Mouse (Mus musculus) liver, embryonic 13.5 days (tissue): ENCODE measurements around the gene Ankrd24. TPM values are rescaled to one million over a fixed set of nuclear protein-coding genes. Genes with fewer than 3 reads are reported as not detected.
"Not testable (repeated sequence)": the region's sequence is repeated elsewhere in the genome, so short reads cannot be mapped to it uniquely, and the experiment has no call there.

Experiments
- ATAC-seq: fragments of 200-750 bp; cut with Nextera tagmentation; 2 replicates; pipeline ENCODE4 v1.8.0; 2017; ENCODE audit warnings: low read depth, mild to moderate bottlenecking, moderate number of reproducible peaks, moderate library complexity
- DNase-seq: peaks from one replicate; pipeline ENCODE4 v3.0.0; 2022
- H3K27ac ChIP-seq: fragments of 300-500 bp; sonication (generic); 2 replicates; pipeline ENCODE4 v1.5.1; 2015; ENCODE audit warnings: moderate library complexity, mild to moderate bottlenecking, inconsistent platforms
- H3K27me3 ChIP-seq: fragments of 300-500 bp; sonication (generic); 2 replicates; pipeline ENCODE4 v1.6.1; 2015; ENCODE audit warnings: mild to moderate bottlenecking, inconsistent platforms
- H3K36me3 ChIP-seq: fragments of 300-500 bp; sonication (generic); 2 replicates; pipeline ENCODE4 v1.6.1; 2015; ENCODE audit warnings: mild to moderate bottlenecking, inconsistent platforms
- H3K4me1 ChIP-seq: fragments of 300-500 bp; sonication (generic); replicated peaks from 2 replicates; pipeline ENCODE4 v1.6.1; 2015; ENCODE audit warnings: inconsistent platforms
- H3K4me2 ChIP-seq: fragments of 300-500 bp; sonication (generic); 2 replicates; pipeline ENCODE4 v1.6.1; 2015; ENCODE audit warnings: inconsistent platforms, mild to moderate bottlenecking, moderate library complexity
- H3K4me3 ChIP-seq: fragments of 300-500 bp; sonication (generic); replicated peaks from 2 replicates; pipeline ENCODE4 v1.5.1; 2015; ENCODE audit warnings: mild to moderate bottlenecking, inconsistent platforms
- H3K9ac ChIP-seq: fragments of 300-500 bp; sonication (generic); 2 replicates; pipeline ENCODE4 v1.6.1; 2015; ENCODE audit warnings: mild to moderate bottlenecking, inconsistent platforms
- H3K9me3 ChIP-seq: fragments of 300-500 bp; sonication (generic); replicated peaks from 2 replicates; pipeline ENCODE4 v1.6.1; 2016; ENCODE audit warnings: inconsistent platforms
- WGBS: fragments of 180-500 bp; shearing (Covaris S2); methylation state at CpG from one replicate; pipeline ENCODE4 v1.1.7; 2015; ENCODE audit not compliant: insufficient replicate concordance; 5-methylcytosine and 5-hydroxymethylcytosine counted together
- polyA plus RNA-seq: library from polyadenylated mRNA; unstranded; fragments of >200 nt; fragmentation: Nextera tagmentation; extraction: Ambion mirVana; gene quantifications from 2 replicates; pipeline ENCODE4 v1.2.1, GENCODE M21; 2015

The Ankrd24 gene
- polyA plus RNA-seq, 1 experiment from 2014 or later, result 1.9 TPM

DNA sequence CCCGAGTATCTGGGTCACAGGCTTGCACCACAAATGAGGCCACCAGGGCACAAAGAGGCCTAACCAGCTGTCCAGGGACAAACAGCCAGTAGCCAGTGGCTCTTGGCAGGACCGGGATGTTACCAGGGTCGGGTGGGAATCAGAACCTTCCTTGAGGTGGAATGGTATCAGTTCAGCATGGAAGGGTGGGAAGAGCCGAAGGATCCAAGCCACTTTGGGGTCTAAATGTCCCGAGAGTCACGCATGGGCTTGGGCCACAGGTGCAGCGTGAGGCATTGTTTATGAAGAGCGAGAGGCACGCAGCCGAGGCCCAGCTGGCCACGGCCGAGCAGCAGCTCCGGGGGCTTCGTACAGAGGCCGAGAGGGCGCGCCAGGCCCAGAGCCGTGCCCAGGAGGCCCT is 16.4 kb downstream of the Ankrd24 start:
- H3K4me2 ChIP-seq, result peak overlapping the region; percentile 97
- no peaks in the 10 kb centered on the region for H3K27me3 ChIP-seq
- H3K9me3 ChIP-seq, result no peaks in the 10 kb centered on the region
- H3K36me3 ChIP-seq, result no peaks in the 10 kb centered on the region
- H3K4me1 ChIP-seq, result peaks cover 39% of the 10 kb centered on the region
- H3K27ac ChIP-seq, result no peak overlapping the region
- H3K9ac ChIP-seq, result peak overlapping the region; percentile 91; the same call in 1 of the 2 replicates
- ATAC-seq, result no peak
- no peak overlapping the region for H3K4me3 ChIP-seq
- 83% methylated on average over 18 of the region's 18 CpGs for WGBS
- no peak for DNase-seq

DNA sequence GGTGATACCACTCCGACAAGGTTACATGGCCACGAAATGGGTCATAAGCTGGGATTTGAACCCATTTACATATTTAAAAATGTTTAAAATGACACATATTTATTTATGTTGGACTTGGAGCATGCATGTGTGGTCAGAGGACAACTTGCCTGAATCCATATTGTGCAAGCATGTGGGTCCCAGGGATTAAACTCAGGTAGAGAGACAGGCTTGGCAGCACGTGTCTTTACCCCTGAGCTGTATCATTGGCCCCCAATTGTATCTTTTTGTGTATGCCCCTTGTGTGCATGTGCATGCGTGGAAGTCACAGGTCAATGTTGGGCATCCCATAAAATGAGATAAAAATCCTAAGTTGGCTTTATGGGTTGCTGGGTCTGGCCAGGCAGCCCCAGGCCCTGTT is 17.1 kb downstream of the Ankrd24 start:
- H3K9me3 ChIP-seq, result no peaks in the 10 kb centered on the region
- no peaks in the 10 kb centered on the region for H3K27me3 ChIP-seq
- H3K36me3 ChIP-seq, result no peaks in the 10 kb centered on the region
- ATAC-seq (no peak), DNase-seq (no peak)
- H3K9ac ChIP-seq, result no peak overlapping the region
- H3K27ac ChIP-seq, result no peak overlapping the region
- no peak overlapping the region for H3K4me3 ChIP-seq
- no peak overlapping the region for H3K4me2 ChIP-seq
- WGBS, result 81% methylated on average over 4 of the region's 4 CpGs
- peaks cover 45% of the 10 kb centered on the region for H3K4me1 ChIP-seq

DNA sequence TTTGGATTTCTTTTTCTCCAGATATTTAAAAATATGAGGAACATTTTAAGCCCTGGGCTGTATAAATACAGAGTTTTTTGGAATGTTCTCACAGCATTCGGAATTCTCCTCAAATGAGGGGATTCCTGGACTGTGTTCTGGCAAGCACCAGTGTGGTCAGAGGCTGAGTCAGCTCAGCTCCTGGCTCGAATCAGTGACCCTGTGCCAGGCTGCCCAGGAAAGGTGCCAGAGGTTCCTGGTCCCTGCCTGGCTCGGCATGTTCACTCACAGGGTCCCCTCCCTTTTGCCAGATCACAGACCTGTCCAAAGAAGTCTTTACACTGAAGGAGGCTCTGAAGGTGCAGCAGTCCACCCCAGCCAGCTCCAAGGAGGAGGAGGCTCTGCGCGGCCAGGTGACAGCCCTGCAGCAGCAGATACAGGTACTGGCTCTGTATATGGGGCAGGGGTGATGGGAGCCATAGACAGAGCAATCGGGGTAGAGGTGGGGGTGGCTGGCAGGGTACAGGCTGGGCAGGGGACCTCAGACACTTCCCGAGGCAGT is 17.7 kb downstream of the Ankrd24 start:
- H3K27me3 ChIP-seq, result no peaks in the 10 kb centered on the region
- no peak overlapping the region for H3K4me2 ChIP-seq
- no peak for ATAC-seq
- no peak overlapping the region for H3K9ac ChIP-seq
- no peak for DNase-seq
- no peaks in the 10 kb centered on the region for H3K36me3 ChIP-seq
- 65% methylated on average over 7 of the region's 7 CpGs for WGBS
- H3K4me1 ChIP-seq, result peaks cover 52% of the 10 kb centered on the region
- no peaks in the 10 kb centered on the region for H3K9me3 ChIP-seq
- no peak overlapping the region for H3K27ac ChIP-seq
- H3K4me3 ChIP-seq, result no peak overlapping the region

DNA sequence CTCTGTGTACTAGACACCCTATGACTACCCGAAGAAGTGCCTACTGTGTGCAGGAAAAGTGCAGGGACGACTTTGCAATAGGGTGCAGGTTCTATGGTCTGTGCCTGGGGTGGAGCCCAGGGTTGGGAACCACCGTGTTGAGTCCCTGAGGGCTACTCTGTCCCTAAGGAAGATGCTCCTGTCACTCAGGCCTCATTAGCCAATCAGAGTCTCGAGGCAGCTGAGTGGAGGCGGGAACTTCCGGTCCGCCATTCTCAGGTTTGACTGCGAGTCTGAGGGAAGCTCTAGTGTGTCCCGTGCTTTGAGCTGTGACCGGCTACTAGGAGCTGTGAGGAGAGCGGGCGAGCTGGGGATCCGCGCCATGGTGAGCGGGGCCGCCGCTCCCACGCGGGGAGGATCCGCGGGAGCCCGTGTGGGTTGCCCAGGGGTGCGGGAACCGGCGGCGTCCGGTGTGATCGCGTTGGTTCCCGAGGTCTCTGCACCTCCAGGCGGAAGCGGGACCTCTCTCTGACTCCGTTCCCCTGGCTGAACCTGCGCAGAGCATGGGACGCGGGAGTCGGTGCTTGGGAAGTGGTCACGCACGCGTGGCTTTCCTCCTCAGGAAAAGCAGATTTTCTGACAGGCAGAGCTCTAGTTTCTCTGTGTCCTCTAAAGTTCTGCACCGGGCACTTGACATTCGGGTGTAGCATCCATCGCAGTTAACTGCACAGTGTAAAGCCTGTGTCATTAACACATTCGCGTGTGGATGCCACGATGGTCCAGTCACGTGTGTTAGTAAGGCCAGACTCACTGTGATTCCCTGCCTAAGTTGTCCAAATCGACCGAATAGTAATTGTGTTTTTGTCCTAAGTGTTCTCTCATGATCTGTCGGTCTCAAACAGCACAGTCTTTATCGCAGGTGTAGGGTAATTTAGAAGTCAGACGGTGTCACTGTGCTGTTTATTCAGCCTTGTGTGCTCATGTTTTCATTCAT is 20.7 kb downstream of the Ankrd24 start, which contains the start of gene Gm10778:
Gm10778 (plus strand) TSS at position 257 of the 973 bp plus-strand sequence.
- peak; percentile 96 for ATAC-seq
- peak within 1 kb of the TSS; percentile 76 for H3K4me2 ChIP-seq
- not testable (repeated sequence) for H3K27me3 ChIP-seq, H3K9me3 ChIP-seq
- peak within 1 kb of the TSS; percentile 67 for H3K4me3 ChIP-seq
- peaks cover 29% of the 10 kb centered on the region for H3K4me1 ChIP-seq
- DNase-seq, result peak; percentile 88
- peaks cover 13% of the 10 kb centered on the region for H3K36me3 ChIP-seq
- WGBS, result 2% methylated on average over 29 of the region's 52 CpGs
- H3K27ac ChIP-seq, result peak within 1 kb of the TSS; percentile 72
- peak within 1 kb of the TSS; percentile 79 for H3K9ac ChIP-seq

DNA sequence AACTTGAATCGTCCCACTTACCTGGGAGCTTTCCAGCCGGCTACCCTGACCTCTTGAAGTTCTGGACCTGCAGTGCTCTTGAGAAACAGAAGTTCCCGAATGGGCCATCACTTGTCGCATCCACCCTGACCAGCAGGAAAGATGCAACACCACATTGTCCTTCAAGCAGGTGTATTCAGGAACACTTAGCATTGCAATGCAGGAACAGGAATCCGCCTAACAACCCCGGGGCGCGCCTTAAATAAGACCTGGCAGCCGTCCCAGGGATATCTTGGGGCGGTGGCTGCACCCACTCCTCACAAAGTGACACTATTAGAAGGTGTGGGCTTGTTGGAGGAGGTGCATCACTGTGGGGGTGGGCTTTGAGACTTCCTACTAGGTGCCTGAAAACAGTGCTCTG is 26.8 kb downstream of the Ankrd24 start:
- no peak overlapping the region for H3K4me2 ChIP-seq
- ATAC-seq (no peak), DNase-seq (no peak)

DNA sequence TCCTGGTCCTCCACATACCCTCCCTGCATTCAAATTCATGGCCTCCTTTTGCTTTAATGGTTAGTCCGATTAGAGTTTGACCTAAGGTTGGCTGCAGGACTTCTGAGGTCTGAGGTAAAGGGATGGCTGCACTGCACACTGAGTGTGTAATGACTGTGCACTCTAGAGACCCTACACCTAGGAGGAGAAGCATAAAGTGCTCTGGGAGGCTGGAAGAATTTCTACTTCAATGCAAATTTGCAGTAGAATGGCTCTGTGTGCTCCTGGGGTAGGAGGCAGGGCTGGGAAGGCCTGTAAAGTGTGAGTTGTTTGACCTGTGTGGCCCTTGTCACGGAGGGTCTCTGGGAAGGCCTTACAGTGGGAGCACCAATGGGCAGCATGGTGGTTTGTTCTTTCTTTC is 27.8 kb downstream of the Ankrd24 start:
- H3K27ac ChIP-seq, result no peak overlapping the region
- ATAC-seq, result no peak
- no peak overlapping the region for H3K9ac ChIP-seq
- H3K4me1 ChIP-seq, result no peaks in the 10 kb centered on the region
- H3K36me3 ChIP-seq, result peaks cover 52% of the 10 kb centered on the region
- no peak overlapping the region for H3K4me2 ChIP-seq
- no peaks in the 10 kb centered on the region for H3K27me3 ChIP-seq
- no peak for DNase-seq
- 84% methylated on average over 2 of the region's 2 CpGs for WGBS
- no peak overlapping the region for H3K4me3 ChIP-seq
- peaks cover 6% of the 10 kb centered on the region; the same call in 1 of the 2 replicates for H3K9me3 ChIP-seq

More for the DNA sequence above, 26.8 kb downstream of the Ankrd24 start:
- Histone ChIP-seq H3K4me3 (no peak overlapping the region), H3K27ac (no peak overlapping the region), H3K4me1 (peaks cover 9% of the 10 kb centered on the region), H3K27me3 (no peaks in the 10 kb centered on the region), H3K9ac (no peak overlapping the region), H3K9me3 (peaks cover 6% of the 10 kb centered on the region; the same call in 1 of the 2 replicates), H3K36me3 (peaks cover 48% of the 10 kb centered on the region)
- WGBS, result 82% methylated on average over 10 of the region's 10 CpGs

DNA sequence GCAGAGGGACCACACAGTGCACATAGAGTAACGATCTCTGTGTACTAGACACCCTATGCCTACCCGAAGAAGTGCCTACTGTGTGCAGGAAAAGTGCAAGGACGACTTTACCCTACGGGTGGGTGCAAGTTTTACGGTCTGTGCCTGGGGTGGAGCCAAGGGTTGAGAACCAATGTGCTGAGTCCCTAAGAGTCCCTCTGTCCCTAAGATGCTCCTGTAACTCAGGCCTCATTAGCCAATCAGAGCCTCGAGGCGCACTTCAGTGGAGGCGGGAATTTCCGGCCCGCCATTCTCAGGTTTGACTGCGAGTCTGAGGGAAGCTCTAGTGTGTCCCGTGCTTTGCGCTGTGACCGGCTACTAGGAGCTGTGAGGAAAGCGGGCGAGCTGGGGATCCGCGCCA is 58.8 kb downstream of the Ankrd24 start:
- not testable (repeated sequence) for H3K36me3 ChIP-seq, H3K4me2 ChIP-seq, H3K9me3 ChIP-seq, DNase-seq, H3K4me3 ChIP-seq, H3K9ac ChIP-seq, H3K27ac ChIP-seq, H3K4me1 ChIP-seq, H3K27me3 ChIP-seq, ATAC-seq
- no CpG with 5 or more reads among the region's 18 CpGs for WGBS

Other genes with a start within 250 kb of the Ankrd24 start
- 61.1 and 68.7 TPM in 2 replicates for gene Dohh, start 244.1 kb upstream of the Ankrd24 start, polyA plus RNA-seq
- gene Gm48551, start 244.1 kb upstream of the Ankrd24 start, polyA plus RNA-seq, result 0.86 and 0.89 TPM in 2 replicates
- 0.93 TPM in 1 of 2 replicates, not detected in the other for gene Gm48552, start 239.5 kb upstream of the Ankrd24 start, polyA plus RNA-seq
- 1.8 TPM in 2 replicates for gene Smim24, start 235.5 kb upstream of the Ankrd24 start, polyA plus RNA-seq
- gene Nfic, start 172.9 kb upstream of the Ankrd24 start, polyA plus RNA-seq, result 9.8 and 9.9 TPM in 2 replicates
- gene Celf5, start 145.8 kb upstream of the Ankrd24 start, polyA plus RNA-seq, result 0.13 and 0.15 TPM in 2 replicates
- gene Ncln, start 132.1 kb upstream of the Ankrd24 start, polyA plus RNA-seq, result 41.5 TPM in 2 replicates
- gene S1pr4, start 128.4 kb upstream of the Ankrd24 start, polyA plus RNA-seq, result 2.3 and 2.4 TPM in 2 replicates
- 7.2 and 7.5 TPM in 2 replicates for gene Gna15, start 104.3 kb upstream of the Ankrd24 start, polyA plus RNA-seq
- gene Gna11, start 83.3 kb upstream of the Ankrd24 start, polyA plus RNA-seq, result 20.0 and 21.4 TPM in 2 replicates
- 201 and 215 TPM in 2 replicates for gene Aes, start 69.1 kb upstream of the Ankrd24 start, polyA plus RNA-seq
- gene Tle2, start 54.0 kb upstream of the Ankrd24 start, polyA plus RNA-seq, result 2.3 and 2.7 TPM in 2 replicates
- 7.3 and 7.6 TPM in 2 replicates for gene Tle6, start 27.5 kb upstream of the Ankrd24 start, polyA plus RNA-seq
- 0.50 and 0.56 TPM in 2 replicates for gene BC025920, start 22.3 kb upstream of the Ankrd24 start, polyA plus RNA-seq
- 10.7 and 10.9 TPM in 2 replicates for gene Sirt6, start 743 bp upstream of the Ankrd24 start, polyA plus RNA-seq
- 1.7 and 2.6 TPM in 2 replicates for gene Gm10778, start 20.5 kb downstream of the Ankrd24 start, polyA plus RNA-seq
- 4.8 and 5.7 TPM in 2 replicates for gene Zfp433, start 76.3 kb downstream of the Ankrd24 start, polyA plus RNA-seq
- 0.84 and 2.0 TPM in 2 replicates for gene Gm3055, start 142.6 kb downstream of the Ankrd24 start, polyA plus RNA-seq
- gene Gm4767, start 183.6 kb downstream of the Ankrd24 start, polyA plus RNA-seq, result 1.1 and 1.4 TPM in 2 replicates
- gene Gm32687, start 235.4 kb downstream of the Ankrd24 start, polyA plus RNA-seq, result 2.1 and 3.5 TPM in 2 replicates